Mouse (Mus musculus) layer of hippocampus, adult 2 months (tissue): Measurements from ENCODE around the gene Txnip. TPM values are rescaled to one million over a fixed set of nuclear protein-coding genes. Genes with fewer than 3 reads are reported as not detected.

Experiments used
- DNase-seq, 2 experiments: peaks; one replicate each; pipeline ENCODE4 v3.0.0; 2022; ENCODE audit warnings: low spot score in 2 of 2
- H3K27ac ChIP-seq: fragments of 200-600 bp; 2 replicates; pipeline ENCODE4 v1.8.1; 2022
- H3K4me3 ChIP-seq: fragments of 200-600 bp; 2 replicates; pipeline ENCODE4 v1.8.1; 2022; ENCODE audit warnings: mild to moderate bottlenecking
- CTCF ChIP-seq: fragments of 200-600 bp; conservative IDR thresholded peaks from 2 replicates; pipeline ENCODE4 v1.8.1; 2022; ENCODE audit warnings: antibody characterized with exemption, mild to moderate bottlenecking, moderate library complexity
- total RNA-seq, 2 experiments: library from RNA; stranded (reverse); gene quantifications; 2 replicates each; pipeline ENCODE4 v1.2.3; 2021

Gene Txnip
- total RNA-seq, 2 experiments from 2014 or later, result 22.6 to 36.4 TPM

- DNase-seq, result no peak
- peak overlapping the region; percentile 77 for H3K27ac ChIP-seq
These were observed 6.9 kb downstream of the Txnip start for GRCm38 (mm10) chr3:96564633-96565032.

GRCm38 (mm10) chr3:96565105-96565504 lies 7.3 kb downstream of the Txnip start:
- Histone ChIP-seq H3K27ac (peak overlapping the region; percentile 77), H3K4me3 (no peak overlapping the region)
- DNase-seq, result no peak
- TF ChIP-seq CTCF, result no peak

More at GRCm38 (mm10) chr3:96564633-96565032, 6.9 kb downstream of the Txnip start:
- no peak for TF ChIP-seq CTCF
- H3K4me3 ChIP-seq, result no peak overlapping the region

- no peak for DNase-seq
- Histone ChIP-seq H3K27ac (no peak overlapping the region), H3K4me3 (no peak overlapping the region)
- TF ChIP-seq CTCF, result no peak
These were observed 9.1 kb downstream of the Txnip start for GRCm38 (mm10) chr3:96566661-96567450.

GRCm38 (mm10) chr3:96568605-96569004 lies 10.8 kb downstream of the Txnip start:
- 0 out of 2 replicates have a peak overlapping the region, but pooled peaks have one; percentile 43 for H3K27ac ChIP-seq
- no peak for TF ChIP-seq CTCF
- no peak for DNase-seq
- no peak overlapping the region for H3K4me3 ChIP-seq

GRCm38 (mm10) chr3:96569506-96569905 lies 11.7 kb downstream of the Txnip start:
- no peak overlapping the region for H3K4me3 ChIP-seq
- no peak overlapping the region for H3K27ac ChIP-seq
- no peak for DNase-seq
- no peak for TF ChIP-seq CTCF

GRCm38 (mm10) chr3:96569966-96570605 lies 12.3 kb downstream of the Txnip start:
- DNase-seq, result no peak
- TF ChIP-seq CTCF, result no peak
- H3K27ac ChIP-seq, result no peak overlapping the region; the same call in 1 of the 2 replicates

GRCm38 (mm10) chr3:96570643-96571042 lies 12.9 kb downstream of the Txnip start:
- Histone ChIP-seq H3K27ac (no peak overlapping the region; the same call in 1 of the 2 replicates), H3K4me3 (no peak overlapping the region)
- no peak for TF ChIP-seq CTCF
- DNase-seq, result no peak

More at GRCm38 (mm10) chr3:96569966-96570605, 12.3 kb downstream of the Txnip start:
- H3K4me3 ChIP-seq, result no peak overlapping the region

GRCm38 (mm10) chr3:96571336-96571735 lies 13.6 kb downstream of the Txnip start:
- DNase-seq, result no peak
- H3K27ac ChIP-seq, result peak overlapping the region; percentile 60; the same call in 1 of the 2 replicates
- TF ChIP-seq CTCF, result no peak
- H3K4me3 ChIP-seq, result no peak overlapping the region

- DNase-seq, result no peak
- Histone ChIP-seq H3K4me3 (no peak overlapping the region), H3K27ac (peak overlapping the region; percentile 60; the same call in 1 of the 2 replicates)
- TF ChIP-seq CTCF, result no peak
These were observed 14.3 kb downstream of the Txnip start for GRCm38 (mm10) chr3:96571896-96572698.

- no peak overlapping the region for H3K27ac ChIP-seq
- no peak for TF ChIP-seq CTCF
- H3K4me3 ChIP-seq, result no peak overlapping the region
- DNase-seq, result no peak
These were observed 16.1 kb downstream of the Txnip start for GRCm38 (mm10) chr3:96573611-96574511.

- TF ChIP-seq CTCF, result no peak
- Histone ChIP-seq H3K27ac (peak overlapping the region; percentile 82; the same call in 1 of the 2 replicates), H3K4me3 (no peak overlapping the region)
- no peak for DNase-seq
These were observed 17.7 kb downstream of the Txnip start for GRCm38 (mm10) chr3:96575272-96575984.
